Mouse (Mus musculus): ENCODE measurements around the gene Alppl2. TPM values are rescaled to one million over a fixed set of nuclear protein-coding genes. Genes with fewer than 3 reads are reported as not detected.
A peak's percentile ranks its signal among the peaks of the same experiment; 100 is the strongest.

The Alppl2 gene
- total RNA-seq, 2 experiments from 2014 or later: not detected

DNA sequence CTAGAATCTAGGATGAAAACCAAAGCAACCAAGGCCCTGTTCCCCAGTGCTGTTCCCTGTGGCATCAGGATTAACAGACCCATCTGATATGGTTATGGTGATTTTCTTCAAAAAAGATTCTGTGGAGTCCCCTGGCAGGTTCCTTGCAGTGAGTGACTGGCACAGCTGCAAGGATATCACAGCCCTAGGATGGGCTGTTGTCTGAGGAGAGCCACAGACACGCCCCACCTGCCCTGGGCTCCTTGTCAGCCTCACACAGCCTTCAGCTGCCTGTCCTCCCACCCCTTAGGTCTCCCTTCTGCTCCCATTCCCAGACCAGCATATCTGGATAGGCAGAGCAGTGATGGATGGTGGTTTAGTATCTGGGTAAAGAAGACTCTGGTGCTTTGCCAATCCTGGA, 39.0 kb downstream of the Alppl2 start:
- DNase-seq (ENCODE audit: low spot score): no peak

DNA sequence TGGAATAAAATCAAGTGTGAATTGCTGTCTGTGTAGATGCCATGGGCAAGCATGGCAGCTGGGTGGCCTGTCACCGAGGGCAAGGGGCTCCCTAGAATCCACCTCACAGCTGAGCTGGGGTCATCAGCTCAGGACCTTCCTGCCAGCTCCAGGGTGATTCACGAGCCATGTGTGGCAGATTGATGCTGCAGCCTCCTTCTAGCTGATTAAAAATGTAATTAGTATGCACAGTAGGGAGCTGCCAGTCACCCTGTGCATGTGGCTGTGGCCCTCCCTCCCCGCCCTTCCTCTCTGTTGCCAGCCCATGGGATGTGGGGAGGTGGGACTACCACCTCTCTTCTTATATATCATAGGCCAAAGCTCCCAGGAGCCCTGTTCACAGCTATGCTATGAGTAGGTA, 39.7 kb downstream of the Alppl2 start:
- DNase-seq (ENCODE audit: low spot score): no peak

DNA sequence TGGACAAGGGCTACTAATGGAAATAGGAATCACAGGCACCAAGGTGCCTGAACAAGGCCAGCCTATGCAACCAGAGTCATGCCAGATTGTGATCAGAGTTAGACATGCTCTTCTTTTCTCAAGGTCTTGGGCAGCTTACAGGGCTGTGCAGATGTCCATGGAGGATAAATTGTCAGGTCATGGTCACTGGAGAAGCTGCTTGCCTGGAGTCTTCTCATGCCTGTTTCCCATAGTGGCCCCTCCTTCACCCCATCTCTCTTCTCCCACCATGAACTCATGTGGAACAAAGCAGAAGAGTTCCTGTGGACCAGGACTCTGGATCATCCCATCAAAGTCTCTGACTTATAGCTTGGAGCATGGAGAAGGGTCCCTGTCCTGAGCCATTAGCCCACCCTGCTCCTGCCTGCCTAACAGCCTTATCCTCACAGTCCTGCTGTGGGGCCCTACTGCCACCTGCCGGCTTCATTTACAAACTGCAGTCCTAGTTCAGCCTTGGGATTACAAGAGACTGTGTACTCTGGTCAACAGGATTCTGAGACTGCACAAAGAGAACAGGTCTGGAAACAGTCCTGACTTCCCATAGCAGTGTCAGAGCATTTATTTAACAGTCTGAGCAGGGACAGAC, 47.8 kb downstream of the Alppl2 start:
- DNase-seq (ENCODE audit: low spot score): peak; percentile 76

DNA sequence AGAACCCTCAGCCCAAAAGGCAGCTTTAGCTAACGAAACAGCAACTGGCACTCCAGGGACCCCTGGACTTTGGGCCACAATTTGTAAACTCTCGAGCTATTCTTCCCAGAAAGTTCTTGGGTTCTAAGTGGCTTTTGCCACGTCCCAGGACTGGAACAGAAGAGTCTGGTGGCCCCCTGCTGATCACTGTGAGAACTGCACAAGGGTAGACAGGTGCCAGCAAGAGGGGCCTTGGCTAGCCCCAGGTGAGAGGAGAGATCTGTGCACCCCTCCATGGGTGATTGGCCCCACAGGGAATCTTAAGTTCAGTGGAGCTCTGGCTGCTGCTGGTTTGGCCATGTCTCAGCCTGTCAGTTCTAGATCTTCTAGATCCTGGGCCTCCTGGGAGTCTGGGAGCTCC, 48.6 kb downstream of the Alppl2 start:
- DNase-seq (ENCODE audit: low spot score): peak; percentile 74

DNA sequence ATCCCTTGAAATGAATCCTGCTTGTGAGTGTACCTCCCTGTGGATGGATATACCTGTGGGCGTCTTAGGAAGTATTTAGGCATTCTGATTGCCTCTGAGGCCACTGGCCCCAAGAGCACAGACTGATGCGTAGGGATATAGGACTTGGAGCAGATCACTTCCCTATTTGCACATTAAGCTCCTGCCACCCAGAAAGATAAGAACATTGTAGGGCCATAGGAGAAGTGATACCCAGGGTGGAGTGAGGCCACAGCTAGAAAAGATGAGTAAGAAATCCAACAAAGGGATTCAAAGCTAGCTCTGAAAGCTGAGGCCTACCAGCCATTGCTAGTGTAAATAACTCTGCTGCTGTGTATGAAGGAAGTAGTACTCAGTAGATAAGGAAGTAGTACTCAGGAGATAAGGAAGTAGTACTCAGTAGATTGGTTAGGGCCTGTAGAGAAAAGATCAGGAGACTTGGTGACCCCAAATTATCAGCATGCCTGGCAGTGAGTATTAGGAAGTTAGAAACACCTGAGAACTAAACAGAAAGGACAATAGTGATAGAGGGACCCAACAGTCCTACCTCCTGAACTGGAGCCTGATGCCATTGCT, 51.2 kb downstream of the Alppl2 start:
- DNase-seq (ENCODE audit: low spot score): no peak

Other genes starting within 250 kb of the Alppl2 start
- gene Alpi, start 11.7 kb upstream of the Alppl2 start, total RNA-seq (2021): not detected
- not detected for gene Akp3, start 35.0 kb upstream of the Alppl2 start, total RNA-seq (2021)
- not detected for gene Ecel1, start 66.6 kb upstream of the Alppl2 start, total RNA-seq (2021)
- not detected for gene Prss56, start 93.4 kb upstream of the Alppl2 start, total RNA-seq (2021)
- 1 to 10 TPM; 2.4 to 3.2 TPM for gene Chrnd, start 100.7 kb upstream of the Alppl2 start, total RNA-seq (2021)
- not detected for gene Chrng, start 114.7 kb upstream of the Alppl2 start, total RNA-seq (2021)
- 10 to 100 TPM; 49.6 to 51.0 TPM for gene Eif4e2, start 124.0 kb upstream of the Alppl2 start, total RNA-seq (2021)
- 1 to 10 TPM; 3.4 to 6.1 TPM for gene Efhd1, start 174.4 kb upstream of the Alppl2 start, total RNA-seq (2021)
- gene Gigyf2, start 237.1 kb upstream of the Alppl2 start, total RNA-seq (2021): 10 to 100 TPM; 31.9 to 42.2 TPM

All from gastrocnemius, adult 18-20 months (tissue).